Mouse (Mus musculus) heart, postnatal 36 days (tissue): ENCODE measurements around the gene Gm2012. TPM values are rescaled to one million over a fixed set of nuclear protein-coding genes. Genes with fewer than 3 reads are reported as not detected.
"Not testable (repeated sequence)": the region's sequence is repeated elsewhere in the genome, so short reads cannot be mapped to it uniquely, and the experiment has no call there.

Experiments used
- DNase-seq, 2 experiments: peaks; one replicate each; pipeline ENCODE4 v3.0.0; 2021 to 2022
- intact Hi-C: fragments of 180-260 bp; cut with DNase I; formaldehyde crosslinking; loops from one replicate; pipeline ENCODE4 v1.15.1; 2025
- microRNA-seq, 2 experiments: library from miRNA; unstranded; fragments of <30 nt; microRNA quantifications; one replicate each; pipeline ENCODE4 v1.2.0; 2021; ENCODE audit warnings: borderline number of aligned reads in 2 of 2
- total RNA-seq, 2 experiments: library from RNA; stranded (reverse); gene quantifications; 2 replicates each; pipeline ENCODE4 v1.2.3; 2021

The Gm2012 gene
- not detected for total RNA-seq

GRCm38 (mm10) chrX:26231255-26231654 lies at the start of gene Gm2012:
Gene Gm2012, minus strand, starts transcription at chrX:26231355.
- intact Hi-C loops, DNase-seq: not testable (repeated sequence)

GRCm38 (mm10) chrX:26159146-26159545 lies 72.0 kb downstream of the Gm2012 start:
- intact Hi-C loops, DNase-seq: not testable (repeated sequence)

Small RNAs within 50 kb of the gene (microRNA-seq; reads per million reads assigned to microRNA genes)
- gene Gm26302: 0 reads per million in 2 experiments

Other genes starting within 250 kb of the Gm2012 start
- not detected for gene Gm5168, start 180.3 kb downstream of the Gm2012 start, total RNA-seq
- not detected for gene Gm2030, start 78.7 kb upstream of the Gm2012 start, total RNA-seq